Mouse (Mus musculus): ENCODE measurements around the gene Platr17. TPM values are rescaled to one million over a fixed set of nuclear protein-coding genes. Genes with fewer than 3 reads are reported as not detected.
"Not testable (repeated sequence)": the region's sequence is repeated elsewhere in the genome, so short reads cannot be mapped to it uniquely, and the experiment has no call there.

Gene Platr17
- not detected in 2 replicates for polyA plus RNA-seq (2014; fragmentation: Nextera tagmentation; extraction: Ambion mirVana)

- H3K27me3 ChIP-seq (ENCODE audit: control insufficient read depth, insufficient read depth, low read length); H3K4me2 ChIP-seq (replicated peaks; ENCODE audit: low read depth, low read length); H3K9me3 ChIP-seq (ENCODE audit: control insufficient read depth, low read length); H3K4me1 ChIP-seq (ENCODE audit: control insufficient read depth, insufficient read depth, low read length); H3K36me3 ChIP-seq (ENCODE audit: control insufficient read depth, insufficient read depth, low read length); H3K9ac ChIP-seq (ENCODE audit: low read depth, low read length); H3K27ac ChIP-seq (ENCODE audit: low read depth, low read length); ATAC-seq (ENCODE audit: low FRiP score, low TSS enrichment); H3K4me3 ChIP-seq (ENCODE audit: low read length): not testable (repeated sequence)
- 24% methylated on average over 4 of the region's 4 CpGs for WGBS
Observed at GRCm38 (mm10) chr17:33904835-33905234, at the start of gene Platr17. TSS of gene Platr17 (plus strand) at chr17:33905135.

GRCm38 (mm10) chr17:33857816-33858215 lies 47.1 kb upstream of the Platr17 start:
- no peak overlapping the region for H3K4me3 ChIP-seq (ENCODE audit: low read length)
- H3K27me3 ChIP-seq (ENCODE audit: control insufficient read depth, insufficient read depth, low read length) = no peaks in the 10 kb centered on the region
- no peaks in the 10 kb centered on the region for H3K4me1 ChIP-seq (ENCODE audit: control insufficient read depth, insufficient read depth, low read length)
- H3K9ac ChIP-seq (ENCODE audit: low read depth, low read length) = no peak overlapping the region
- WGBS = 82% methylated on average over 4 of the region's 4 CpGs
- H3K36me3 ChIP-seq (ENCODE audit: control insufficient read depth, insufficient read depth, low read length) = no peaks in the 10 kb centered on the region
- no peak overlapping the region for H3K4me2 ChIP-seq (replicated peaks; ENCODE audit: low read depth, low read length)
- H3K9me3 ChIP-seq (ENCODE audit: control insufficient read depth, low read length) = no peaks in the 10 kb centered on the region; the same call in 1 of the 2 replicates
- H3K27ac ChIP-seq (ENCODE audit: low read depth, low read length) = no peak overlapping the region
- ATAC-seq (ENCODE audit: low FRiP score, low TSS enrichment) = no peak

GRCm38 (mm10) chr17:33865330-33866030 lies 39.5 kb upstream of the Platr17 start:
- no peak overlapping the region for H3K4me3 ChIP-seq (ENCODE audit: low read length)
- no peak overlapping the region for H3K27ac ChIP-seq (ENCODE audit: low read depth, low read length)
- H3K9ac ChIP-seq (ENCODE audit: low read depth, low read length) = no peak overlapping the region
- 47% methylated on average over 9 of the region's 9 CpGs for WGBS
- no peaks in the 10 kb centered on the region for H3K36me3 ChIP-seq (ENCODE audit: control insufficient read depth, insufficient read depth, low read length)
- H3K9me3 ChIP-seq (ENCODE audit: control insufficient read depth, low read length) = no peaks in the 10 kb centered on the region
- no peaks in the 10 kb centered on the region for H3K27me3 ChIP-seq (ENCODE audit: control insufficient read depth, insufficient read depth, low read length)
- no peak overlapping the region for H3K4me2 ChIP-seq (replicated peaks; ENCODE audit: low read depth, low read length)
- no peak for ATAC-seq (ENCODE audit: low FRiP score, low TSS enrichment)
- H3K4me1 ChIP-seq (ENCODE audit: control insufficient read depth, insufficient read depth, low read length) = no peaks in the 10 kb centered on the region

- not testable (repeated sequence) for H3K4me3 ChIP-seq (ENCODE audit: low read length); H3K27me3 ChIP-seq (ENCODE audit: control insufficient read depth, insufficient read depth, low read length); H3K9ac ChIP-seq (ENCODE audit: low read depth, low read length); H3K27ac ChIP-seq (ENCODE audit: low read depth, low read length); ATAC-seq (ENCODE audit: low FRiP score, low TSS enrichment); H3K4me2 ChIP-seq (replicated peaks; ENCODE audit: low read depth, low read length); H3K4me1 ChIP-seq (ENCODE audit: control insufficient read depth, insufficient read depth, low read length); H3K9me3 ChIP-seq (ENCODE audit: control insufficient read depth, low read length)
- peaks cover 20% of the 10 kb centered on the region for H3K36me3 ChIP-seq (ENCODE audit: control insufficient read depth, insufficient read depth, low read length)
- 96% methylated on average over 3 of the region's 12 CpGs for WGBS
Observed at GRCm38 (mm10) chr17:33873537-33873936, 31.4 kb upstream of the Platr17 start, which contains the start of gene Gm7029. TSS of gene Gm7029 (plus strand) at chr17:33873837.

GRCm38 (mm10) chr17:33874411-33874810 lies 30.5 kb upstream of the Platr17 start:
- Histone ChIP-seq H3K4me3 (ENCODE audit: low read length) (no peak overlapping the region), H3K36me3 (ENCODE audit: control insufficient read depth, insufficient read depth, low read length) (peaks cover 21% of the 10 kb centered on the region), H3K9ac (ENCODE audit: low read depth, low read length) (no peak overlapping the region), H3K4me2 (replicated peaks; ENCODE audit: low read depth, low read length) (no peak overlapping the region), H3K27ac (ENCODE audit: low read depth, low read length) (no peak overlapping the region), H3K27me3 (ENCODE audit: control insufficient read depth, insufficient read depth, low read length) (no peaks in the 10 kb centered on the region), H3K4me1 (ENCODE audit: control insufficient read depth, insufficient read depth, low read length) (no peaks in the 10 kb centered on the region), H3K9me3 (ENCODE audit: control insufficient read depth, low read length) (no peaks in the 10 kb centered on the region)
- no peak for ATAC-seq (ENCODE audit: low FRiP score, low TSS enrichment)
- 83% methylated on average over 11 of the region's 11 CpGs for WGBS

- H3K9me3 ChIP-seq (ENCODE audit: control insufficient read depth, low read length); H3K27me3 ChIP-seq (ENCODE audit: control insufficient read depth, insufficient read depth, low read length); ATAC-seq (ENCODE audit: low FRiP score, low TSS enrichment); H3K4me2 ChIP-seq (replicated peaks; ENCODE audit: low read depth, low read length); H3K9ac ChIP-seq (ENCODE audit: low read depth, low read length); H3K27ac ChIP-seq (ENCODE audit: low read depth, low read length); H3K4me3 ChIP-seq (ENCODE audit: low read length); H3K4me1 ChIP-seq (ENCODE audit: control insufficient read depth, insufficient read depth, low read length): not testable (repeated sequence)
- WGBS = 78% methylated on average over 5 of the region's 5 CpGs
- peaks cover 31% of the 10 kb centered on the region for H3K36me3 ChIP-seq (ENCODE audit: control insufficient read depth, insufficient read depth, low read length)
Observed at GRCm38 (mm10) chr17:33875797-33876196, 29.1 kb upstream of the Platr17 start.

- peaks cover 41% of the 10 kb centered on the region for H3K36me3 ChIP-seq (ENCODE audit: control insufficient read depth, insufficient read depth, low read length)
- H3K27ac ChIP-seq (ENCODE audit: low read depth, low read length); H3K27me3 ChIP-seq (ENCODE audit: control insufficient read depth, insufficient read depth, low read length); H3K4me1 ChIP-seq (ENCODE audit: control insufficient read depth, insufficient read depth, low read length); H3K4me3 ChIP-seq (ENCODE audit: low read length); ATAC-seq (ENCODE audit: low FRiP score, low TSS enrichment); H3K9ac ChIP-seq (ENCODE audit: low read depth, low read length); H3K9me3 ChIP-seq (ENCODE audit: control insufficient read depth, low read length); H3K4me2 ChIP-seq (replicated peaks; ENCODE audit: low read depth, low read length): not testable (repeated sequence)
- 93% methylated on average over 9 of the region's 11 CpGs for WGBS
Observed at GRCm38 (mm10) chr17:33884320-33884719, 20.6 kb upstream of the Platr17 start.

- ATAC-seq (ENCODE audit: low FRiP score, low TSS enrichment); H3K27ac ChIP-seq (ENCODE audit: low read depth, low read length); H3K4me1 ChIP-seq (ENCODE audit: control insufficient read depth, insufficient read depth, low read length); H3K27me3 ChIP-seq (ENCODE audit: control insufficient read depth, insufficient read depth, low read length); H3K4me2 ChIP-seq (replicated peaks; ENCODE audit: low read depth, low read length); H3K4me3 ChIP-seq (ENCODE audit: low read length); H3K9ac ChIP-seq (ENCODE audit: low read depth, low read length); H3K9me3 ChIP-seq (ENCODE audit: control insufficient read depth, low read length): not testable (repeated sequence)
- 73% methylated on average over 2 of the region's 2 CpGs for WGBS
- H3K36me3 ChIP-seq (ENCODE audit: control insufficient read depth, insufficient read depth, low read length) = peaks cover 19% of the 10 kb centered on the region; the same call in 1 of the 2 replicates
Observed at GRCm38 (mm10) chr17:33887802-33888201, 17.1 kb upstream of the Platr17 start.

GRCm38 (mm10) chr17:33888230-33888629 lies 16.7 kb upstream of the Platr17 start:
- not testable (repeated sequence) for H3K4me1 ChIP-seq (ENCODE audit: control insufficient read depth, insufficient read depth, low read length); H3K27me3 ChIP-seq (ENCODE audit: control insufficient read depth, insufficient read depth, low read length); H3K27ac ChIP-seq (ENCODE audit: low read depth, low read length); H3K9ac ChIP-seq (ENCODE audit: low read depth, low read length); ATAC-seq (ENCODE audit: low FRiP score, low TSS enrichment); H3K4me3 ChIP-seq (ENCODE audit: low read length); H3K9me3 ChIP-seq (ENCODE audit: control insufficient read depth, low read length)
- Histone ChIP-seq H3K4me2 (replicated peaks; ENCODE audit: low read depth, low read length) (peak overlapping the region; percentile 54; the same call in 1 of the 2 replicates), H3K36me3 (ENCODE audit: control insufficient read depth, insufficient read depth, low read length) (peaks cover 16% of the 10 kb centered on the region; the same call in 1 of the 2 replicates)

All from kidney, embryonic 14.5 days (tissue).